Mouse (Mus musculus): ENCODE data around the gene Smn1. TPM values are rescaled to one million over a fixed set of nuclear protein-coding genes. Genes with fewer than 3 reads are reported as not detected.
"Not testable (repeated sequence)": the region's sequence is repeated elsewhere in the genome, so short reads cannot be mapped to it uniquely, and the experiment has no call there.

Gene Smn1
- polyA plus RNA-seq, 1 experiment from 2014 or later, result 26.2 TPM

GRCm38 (mm10) chr13:100112218-100112972, 12.3 kb upstream of the Smn1 start:
- Histone ChIP-seq H3K27ac (ENCODE audit: low read depth, low read length) (no peak overlapping the region), H3K4me2 (replicated peaks; ENCODE audit: low read depth) (no peak overlapping the region), H3K4me3 (ENCODE audit: low read depth, low read length) (no peak overlapping the region), H3K36me3 (ENCODE audit: control insufficient read depth, insufficient read depth) (0 out of 2 replicates have a peak, but pooled peaks cover 4% of the 10 kb centered on the region), H3K4me1 (replicated peaks; ENCODE audit: control insufficient read depth, insufficient read depth, low read length) (no peaks in the 10 kb centered on the region), H3K9me3 (ENCODE audit: control insufficient read depth) (no peaks in the 10 kb centered on the region), H3K27me3 (replicated peaks; ENCODE audit: control insufficient read depth, insufficient read depth, low read length) (no peaks in the 10 kb centered on the region), H3K9ac (ENCODE audit: low read depth, low read length) (no peak overlapping the region)
- ATAC-seq, result no peak
- peak; percentile 73 for TF ChIP-seq CTCF (IDR thresholded peaks at IDR 0.05; ENCODE audit: low read depth)
- WGBS, result 51% methylated on average over 5 of the region's 5 CpGs

- 89% methylated on average over 3 of the region's 3 CpGs for WGBS
- H3K9ac ChIP-seq (ENCODE audit: low read depth, low read length), result 0 out of 2 replicates have a peak overlapping the region, but pooled peaks have one; percentile 83
- H3K27me3 ChIP-seq (replicated peaks; ENCODE audit: control insufficient read depth, insufficient read depth, low read length), result no peaks in the 10 kb centered on the region
- peaks cover 20% of the 10 kb centered on the region for H3K36me3 ChIP-seq (ENCODE audit: control insufficient read depth, insufficient read depth)
- H3K9me3 ChIP-seq (ENCODE audit: control insufficient read depth), result no peaks in the 10 kb centered on the region
- peak overlapping the region; percentile 71 for H3K4me2 ChIP-seq (replicated peaks; ENCODE audit: low read depth)
- ATAC-seq, result no peak; the same call in 1 of the 2 replicates
- TF ChIP-seq CTCF (IDR thresholded peaks at IDR 0.05; ENCODE audit: low read depth), result no peak
- 0 out of 2 replicates have a peak, but pooled peaks cover 4% of the 10 kb centered on the region for H3K4me1 ChIP-seq (replicated peaks; ENCODE audit: control insufficient read depth, insufficient read depth, low read length)
- H3K4me3 ChIP-seq (ENCODE audit: low read depth, low read length), result peak overlapping the region; percentile 97
- H3K27ac ChIP-seq (ENCODE audit: low read depth, low read length), result no peak overlapping the region
Measured at GRCm38 (mm10) chr13:100123970-100124369, 682 bp upstream of the Smn1 start.

- Histone ChIP-seq H3K4me2 (replicated peaks; ENCODE audit: low read depth) (peak overlapping the region; percentile 71), H3K27me3 (replicated peaks; ENCODE audit: control insufficient read depth, insufficient read depth, low read length) (no peaks in the 10 kb centered on the region), H3K9me3 (ENCODE audit: control insufficient read depth) (no peaks in the 10 kb centered on the region), H3K36me3 (ENCODE audit: control insufficient read depth, insufficient read depth) (peaks cover 26% of the 10 kb centered on the region), H3K4me1 (replicated peaks; ENCODE audit: control insufficient read depth, insufficient read depth, low read length) (0 out of 2 replicates have a peak, but pooled peaks cover 4% of the 10 kb centered on the region), H3K4me3 (ENCODE audit: low read depth, low read length) (peak overlapping the region; percentile 97), H3K27ac (ENCODE audit: low read depth, low read length) (peak overlapping the region; percentile 30; the same call in 1 of the 2 replicates), H3K9ac (ENCODE audit: low read depth, low read length) (peak overlapping the region; percentile 83)
- 1% methylated on average over 10 of the region's 10 CpGs for WGBS
- no peak for TF ChIP-seq CTCF (IDR thresholded peaks at IDR 0.05; ENCODE audit: low read depth)
- ATAC-seq, result no peak
Measured at GRCm38 (mm10) chr13:100125258-100125643, 599 bp downstream of the Smn1 start.

- no peaks in the 10 kb centered on the region for H3K27me3 ChIP-seq (replicated peaks; ENCODE audit: control insufficient read depth, insufficient read depth, low read length)
- no peak for ATAC-seq
- H3K4me3 ChIP-seq (ENCODE audit: low read depth, low read length), result no peak overlapping the region
- H3K4me1 ChIP-seq (replicated peaks; ENCODE audit: control insufficient read depth, insufficient read depth, low read length), result no peaks in the 10 kb centered on the region
- no peak overlapping the region for H3K27ac ChIP-seq (ENCODE audit: low read depth, low read length)
- no peak for TF ChIP-seq CTCF (IDR thresholded peaks at IDR 0.05; ENCODE audit: low read depth)
- H3K9me3 ChIP-seq (ENCODE audit: control insufficient read depth), result no peaks in the 10 kb centered on the region
- no peak overlapping the region for H3K4me2 ChIP-seq (replicated peaks; ENCODE audit: low read depth)
- peaks cover 33% of the 10 kb centered on the region; the same call in 1 of the 2 replicates for H3K36me3 ChIP-seq (ENCODE audit: control insufficient read depth, insufficient read depth)
- 78% methylated on average over 8 of the region's 8 CpGs for WGBS
- no peak overlapping the region for H3K9ac ChIP-seq (ENCODE audit: low read depth, low read length)
Measured at GRCm38 (mm10) chr13:100141646-100142314, 17.1 kb downstream of the Smn1 start.

- Histone ChIP-seq H3K4me1 (replicated peaks; ENCODE audit: control insufficient read depth, insufficient read depth, low read length) (no peaks in the 10 kb centered on the region), H3K27me3 (replicated peaks; ENCODE audit: control insufficient read depth, insufficient read depth, low read length) (no peaks in the 10 kb centered on the region), H3K9me3 (ENCODE audit: control insufficient read depth) (no peaks in the 10 kb centered on the region), H3K36me3 (ENCODE audit: control insufficient read depth, insufficient read depth) (peaks cover 25% of the 10 kb centered on the region), H3K4me3 (ENCODE audit: low read depth, low read length) (no peak overlapping the region), H3K9ac (ENCODE audit: low read depth, low read length) (no peak overlapping the region), H3K4me2 (replicated peaks; ENCODE audit: low read depth) (no peak overlapping the region), H3K27ac (ENCODE audit: low read depth, low read length) (no peak overlapping the region)
- no peak for ATAC-seq
- TF ChIP-seq CTCF (IDR thresholded peaks at IDR 0.05; ENCODE audit: low read depth), result no peak
- WGBS, result 49% methylated on average over 1 of the region's 1 CpGs
Measured at GRCm38 (mm10) chr13:100152659-100153058, 28.0 kb downstream of the Smn1 start.

GRCm38 (mm10) chr13:100156624-100157023, 32.0 kb downstream of the Smn1 start:
- no peaks in the 10 kb centered on the region for H3K27me3 ChIP-seq (replicated peaks; ENCODE audit: control insufficient read depth, insufficient read depth, low read length)
- 91% methylated on average over 3 of the region's 3 CpGs for WGBS
- H3K9ac ChIP-seq (ENCODE audit: low read depth, low read length), result no peak overlapping the region
- no peak for ATAC-seq
- no peak overlapping the region for H3K27ac ChIP-seq (ENCODE audit: low read depth, low read length)
- no peaks in the 10 kb centered on the region for H3K4me1 ChIP-seq (replicated peaks; ENCODE audit: control insufficient read depth, insufficient read depth, low read length)
- no peaks in the 10 kb centered on the region for H3K9me3 ChIP-seq (ENCODE audit: control insufficient read depth)
- TF ChIP-seq CTCF (IDR thresholded peaks at IDR 0.05; ENCODE audit: low read depth), result no peak
- no peak overlapping the region for H3K4me3 ChIP-seq (ENCODE audit: low read depth, low read length)
- no peak overlapping the region for H3K4me2 ChIP-seq (replicated peaks; ENCODE audit: low read depth)
- peaks cover 14% of the 10 kb centered on the region; the same call in 1 of the 2 replicates for H3K36me3 ChIP-seq (ENCODE audit: control insufficient read depth, insufficient read depth)

- H3K27me3 ChIP-seq (replicated peaks; ENCODE audit: control insufficient read depth, insufficient read depth, low read length); H3K4me3 ChIP-seq (ENCODE audit: low read depth, low read length); H3K9me3 ChIP-seq (ENCODE audit: control insufficient read depth); H3K4me1 ChIP-seq (replicated peaks; ENCODE audit: control insufficient read depth, insufficient read depth, low read length); H3K4me2 ChIP-seq (replicated peaks; ENCODE audit: low read depth); ATAC-seq; H3K9ac ChIP-seq (ENCODE audit: low read depth, low read length); H3K27ac ChIP-seq (ENCODE audit: low read depth, low read length): not testable (repeated sequence)
- WGBS, result 81% methylated on average over 11 of the region's 11 CpGs
- peaks cover 23% of the 10 kb centered on the region; the same call in 1 of the 2 replicates for H3K36me3 ChIP-seq (ENCODE audit: control insufficient read depth, insufficient read depth)
Measured at GRCm38 (mm10) chr13:100161171-100161870, 36.7 kb downstream of the Smn1 start.

- H3K4me1 ChIP-seq (replicated peaks; ENCODE audit: control insufficient read depth, insufficient read depth, low read length); H3K4me3 ChIP-seq (ENCODE audit: low read depth, low read length); H3K4me2 ChIP-seq (replicated peaks; ENCODE audit: low read depth); H3K27me3 ChIP-seq (replicated peaks; ENCODE audit: control insufficient read depth, insufficient read depth, low read length); ATAC-seq; H3K9ac ChIP-seq (ENCODE audit: low read depth, low read length); H3K9me3 ChIP-seq (ENCODE audit: control insufficient read depth); H3K27ac ChIP-seq (ENCODE audit: low read depth, low read length): not testable (repeated sequence)
- H3K36me3 ChIP-seq (ENCODE audit: control insufficient read depth, insufficient read depth), result peaks cover 20% of the 10 kb centered on the region; the same call in 1 of the 2 replicates
Measured at GRCm38 (mm10) chr13:100162467-100162866, 37.8 kb downstream of the Smn1 start.

Data from intestine, postnatal 0 days (tissue).